Mouse (Mus musculus) Patski (cell line): Measurements from ENCODE around the gene Spata21. TPM values are rescaled to one million over a fixed set of nuclear protein-coding genes. Genes with fewer than 3 reads are reported as not detected.
"Not testable (repeated sequence)": the region's sequence is repeated elsewhere in the genome, so short reads cannot be mapped to it uniquely, and the experiment has no call there.

Experiments
- ATAC-seq: fragments of 100-300 bp; one replicate; pipeline ENCODE4 v1.8.0; 2021
- CTCF ChIA-PET: fragments of 350-600 bp; sonication (Branson Sonifier 250); formaldehyde crosslinking; loops from one replicate; lab custom pipeline; 2022; ENCODE audit warnings: inconsistent platforms; lab: Charles Lee
- POLR2A ChIA-PET: fragments of 350-600 bp; sonication (Branson Sonifier 250); formaldehyde crosslinking; loops from one replicate; lab custom pipeline; 2022; ENCODE audit warnings: antibody characterized with exemption, inconsistent platforms; lab: Charles Lee
- DNase-seq: peaks from one replicate; pipeline ENCODE4 v3.0.0-alpha.2; 2011; ENCODE audit warnings: low read depth, low spot score
- H3K27me3 ChIP-seq: fragments of 371-371 bp; one replicate; pipeline ENCODE4 v1.5.1; 2021
- CTCF ChIP-seq: fragments of 100-300 bp; IDR thresholded peaks from one replicate; pipeline ENCODE4 v1.5.1; 2021
- in situ Hi-C: fragments of 300-500 bp; cut with MboI; formaldehyde crosslinking; loops from 3 replicates; pipeline ENCODE4 v1.11.1; 2018; ENCODE audit warnings: low pct_unique_long_range_greater_than_20kb, mixed read lengths
- polyA plus RNA-seq: library from polyadenylated mRNA; unstranded; gene quantifications from one replicate; pipeline ENCODE4 v1.2.3, GENCODE M21; 2021

Spata21 gene
- polyA plus RNA-seq, 1 experiment from 2014 or later: not detected

DNA sequence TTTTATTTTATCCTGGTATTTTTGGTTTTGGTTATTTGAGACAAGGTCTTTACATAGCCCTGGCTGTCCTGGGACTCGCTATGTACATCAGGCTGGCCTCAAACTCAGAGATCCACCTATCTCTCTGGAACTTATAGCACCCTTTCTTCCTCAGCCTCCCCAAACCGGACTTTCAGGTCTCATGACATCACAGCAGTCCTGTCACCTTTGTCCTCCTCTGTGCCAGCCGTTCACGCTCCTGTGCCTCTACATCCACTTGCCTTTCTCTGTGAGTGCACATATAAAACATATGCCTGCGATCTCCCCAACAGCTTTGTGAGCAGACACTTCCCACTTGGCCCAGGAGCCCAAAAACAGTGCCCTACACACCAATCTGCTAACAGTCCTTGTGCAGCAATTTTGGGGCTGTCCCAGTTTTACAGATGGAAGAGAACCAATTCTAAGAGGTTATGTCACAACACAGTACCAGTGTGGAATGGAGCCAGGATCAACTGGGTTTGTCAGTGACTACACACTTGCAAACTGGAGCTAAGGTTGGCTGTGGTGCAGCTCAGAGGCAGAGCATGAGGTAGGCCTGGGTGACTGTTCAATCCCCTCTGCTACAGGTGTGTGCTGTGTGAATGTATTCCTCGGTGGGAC, 42.7 kb downstream of the Spata21 start:
- POLR2A ChIA-PET: no interaction called here
- DNase-seq: no peak
- TF ChIP-seq CTCF: no peak
- no peaks in the 10 kb centered on the region for H3K27me3 ChIP-seq
- no peak for ATAC-seq
- CTCF ChIA-PET: interaction anchor here (1.0 to 1.6 kb wide), 2 partner anchors 11 to 12 kb away, joined by 3 to 4 read pairs; no protein-coding TSS in a partner anchor
- in situ Hi-C loops: no loop called here

DNA sequence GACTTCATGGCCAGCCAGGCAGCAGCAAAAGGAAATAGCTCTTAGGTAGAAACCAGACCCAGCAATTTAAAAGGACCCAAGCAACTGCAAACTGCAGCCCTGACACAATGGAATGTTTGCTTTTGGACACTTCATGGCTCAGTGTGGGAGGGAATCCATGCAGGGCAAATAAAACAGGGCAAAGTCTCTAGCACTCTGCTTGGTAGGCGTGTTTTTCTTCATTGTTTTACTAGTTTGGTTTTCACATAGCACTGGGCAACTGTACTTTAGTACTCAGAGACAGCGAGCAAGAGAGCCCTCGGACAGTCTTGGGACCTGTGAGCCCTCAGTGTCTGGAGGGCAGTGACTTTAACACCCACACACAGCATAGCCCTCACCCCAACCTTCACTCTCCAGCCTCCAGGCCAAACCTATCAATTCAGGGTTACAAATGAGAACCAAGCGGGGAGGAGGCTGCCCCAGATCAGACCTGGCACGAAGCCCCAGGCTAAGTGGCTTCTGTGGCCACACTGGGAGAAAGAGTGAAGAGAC, 43.5 kb downstream of the Spata21 start:
- CTCF ChIA-PET: interaction anchor here (1.0 to 1.6 kb wide), 2 partner anchors 11 to 12 kb away, joined by 3 to 4 read pairs; no protein-coding TSS in a partner anchor
- POLR2A ChIA-PET: no interaction called here
- TF ChIP-seq CTCF: no peak
- H3K27me3 ChIP-seq: no peaks in the 10 kb centered on the region
- DNase-seq (no peak), ATAC-seq (no peak)
- in situ Hi-C loops: no loop called here

DNA sequence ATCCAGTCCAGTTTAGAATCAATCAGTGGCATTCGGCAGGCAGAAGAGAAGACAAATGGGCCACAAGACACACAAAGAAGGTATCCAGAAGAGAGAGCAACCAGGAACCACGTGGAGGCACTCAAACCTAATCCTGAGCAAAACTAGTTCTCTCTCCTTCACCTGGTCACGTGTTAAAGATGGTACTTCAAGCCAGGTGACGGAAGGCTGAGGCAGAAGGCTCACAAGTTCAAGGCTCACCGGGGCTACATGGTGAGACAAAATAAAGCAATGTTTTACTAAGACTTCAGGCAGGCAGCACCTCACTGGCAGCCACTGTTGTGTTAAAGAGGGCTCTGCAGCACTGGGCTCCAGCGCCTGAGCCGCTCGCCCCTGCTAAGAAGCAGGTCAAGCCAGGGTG, 44.1 kb downstream of the Spata21 start:
- ChIA-PET CTCF (no interaction called here), POLR2A (no interaction called here)
- TF ChIP-seq CTCF: no peak
- ATAC-seq (no peak), DNase-seq (no peak)
- in situ Hi-C loops: no loop called here
- H3K27me3 ChIP-seq: no peaks in the 10 kb centered on the region

DNA sequence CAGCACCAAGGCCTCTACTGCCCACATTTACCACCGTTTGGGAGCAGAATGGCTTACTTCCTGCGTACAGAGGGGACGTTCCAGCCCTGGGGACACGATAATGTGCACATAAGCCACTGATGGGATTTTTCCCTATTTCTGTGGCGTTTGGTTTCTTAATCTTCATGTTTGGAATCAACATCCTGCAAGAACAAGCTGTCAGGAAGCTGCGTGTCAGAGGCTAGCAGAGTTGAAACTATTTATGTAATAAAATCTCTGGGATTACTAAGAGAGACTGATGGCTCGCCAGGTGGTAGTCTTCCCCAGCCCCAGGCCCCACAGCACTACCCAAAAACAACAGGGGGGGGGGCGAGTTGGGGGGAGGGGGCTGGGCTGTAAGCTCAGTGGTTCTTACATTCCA, 45.1 kb downstream of the Spata21 start:
- CTCF ChIA-PET: no interaction called here
- no peak for TF ChIP-seq CTCF
- H3K27me3 ChIP-seq: no peaks in the 10 kb centered on the region
- POLR2A ChIA-PET: no interaction called here
- in situ Hi-C loops: no loop called here
- ATAC-seq: no peak
- no peak for DNase-seq

DNA sequence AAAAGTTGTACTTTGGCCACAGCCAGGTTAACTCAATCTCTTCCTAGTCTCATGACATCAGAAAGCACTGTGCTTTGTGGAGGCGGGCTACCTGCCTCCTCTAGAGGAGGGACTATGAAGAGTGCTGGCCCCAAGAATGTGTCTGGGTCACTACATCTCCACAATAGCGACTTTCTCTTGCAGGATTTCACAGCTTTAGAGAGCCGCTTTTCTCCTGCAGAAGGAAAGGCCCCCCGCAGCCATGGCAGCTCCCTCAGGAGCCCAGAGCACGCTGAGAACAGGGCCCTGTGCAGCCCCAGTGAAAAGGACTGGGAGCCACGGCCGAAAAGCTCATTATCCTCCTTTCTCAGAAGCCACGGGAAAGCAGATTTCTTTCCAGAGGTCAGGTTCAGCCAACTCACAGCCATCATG, 45.9 kb downstream of the Spata21 start:
- no peaks in the 10 kb centered on the region for H3K27me3 ChIP-seq
- POLR2A ChIA-PET: no interaction called here
- TF ChIP-seq CTCF: no peak
- CTCF ChIA-PET: interaction anchor here (1.1 kb wide), 1 partner anchor 13 kb away, joined by 3 read pairs; no protein-coding TSS in a partner anchor
- DNase-seq (no peak), ATAC-seq (no peak)
- in situ Hi-C loops: no loop called here

DNA sequence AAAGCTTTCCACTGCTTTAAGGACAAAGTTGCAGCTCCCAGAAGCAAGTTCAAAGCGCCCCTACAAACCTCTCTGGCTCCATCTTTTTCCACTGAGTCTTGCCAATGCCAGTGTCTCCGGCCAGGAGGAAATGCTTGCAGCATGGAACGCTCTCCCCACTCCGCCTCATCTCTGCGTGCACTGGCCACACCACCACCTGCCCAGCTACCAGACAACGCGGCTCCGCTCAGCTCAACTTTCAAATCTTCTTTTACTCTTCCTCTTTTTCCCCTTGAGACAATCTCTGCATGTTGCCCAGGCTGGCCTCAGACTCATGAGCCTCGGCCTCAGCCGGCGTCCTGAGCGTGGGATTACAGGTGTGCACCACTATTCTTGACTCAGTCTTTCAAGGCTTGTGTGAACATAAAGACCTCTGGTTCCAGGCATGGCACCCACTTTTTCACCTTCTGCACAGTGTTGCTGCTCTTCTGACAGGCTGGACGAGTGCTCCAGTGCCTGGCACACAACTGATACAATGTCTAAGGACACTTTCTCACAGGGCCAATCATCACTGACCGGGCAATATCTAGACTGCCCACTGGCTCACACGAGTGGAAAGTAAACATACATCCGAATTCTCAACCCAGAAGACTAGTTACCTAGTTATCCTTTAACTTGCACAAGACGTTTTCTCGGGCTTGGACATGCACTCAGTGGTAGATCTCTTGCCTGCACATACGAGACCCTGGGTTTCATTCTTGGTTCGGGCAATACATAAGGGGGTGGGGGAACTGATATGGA, 46.8 kb downstream of the Spata21 start:
- POLR2A ChIA-PET: no interaction called here
- CTCF ChIA-PET: interaction anchor here (1.1 kb wide), 1 partner anchor 12 kb away, joined by 3 read pairs; no protein-coding TSS in a partner anchor
- in situ Hi-C loops: no loop called here
- TF ChIP-seq CTCF: no peak
- ATAC-seq (no peak), DNase-seq (no peak)
- H3K27me3 ChIP-seq: no peaks in the 10 kb centered on the region

DNA sequence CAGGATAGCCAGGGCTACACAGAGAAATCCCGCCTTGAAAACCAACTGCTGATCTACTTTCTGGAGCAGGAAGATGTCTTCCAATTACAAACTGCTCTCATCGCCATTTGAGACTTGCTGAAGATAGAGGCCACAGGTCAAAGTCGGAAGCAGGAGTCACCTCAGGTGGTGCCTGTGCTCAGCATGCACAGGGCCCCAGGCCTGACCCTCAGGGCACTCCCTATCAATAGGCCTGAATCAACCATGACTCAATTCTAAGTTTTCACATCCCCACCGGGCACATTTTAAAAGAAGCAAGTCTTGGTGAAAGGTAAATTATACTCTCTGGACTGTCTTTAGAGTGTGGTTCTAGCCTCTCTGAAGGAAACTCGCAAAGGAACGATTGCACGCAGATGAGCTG, 48.0 kb downstream of the Spata21 start:
- in situ Hi-C loops: no loop called here
- TF ChIP-seq CTCF: no peak
- CTCF ChIA-PET: no interaction called here
- DNase-seq (no peak), ATAC-seq (no peak)
- no peaks in the 10 kb centered on the region for H3K27me3 ChIP-seq
- POLR2A ChIA-PET: no interaction called here

DNA sequence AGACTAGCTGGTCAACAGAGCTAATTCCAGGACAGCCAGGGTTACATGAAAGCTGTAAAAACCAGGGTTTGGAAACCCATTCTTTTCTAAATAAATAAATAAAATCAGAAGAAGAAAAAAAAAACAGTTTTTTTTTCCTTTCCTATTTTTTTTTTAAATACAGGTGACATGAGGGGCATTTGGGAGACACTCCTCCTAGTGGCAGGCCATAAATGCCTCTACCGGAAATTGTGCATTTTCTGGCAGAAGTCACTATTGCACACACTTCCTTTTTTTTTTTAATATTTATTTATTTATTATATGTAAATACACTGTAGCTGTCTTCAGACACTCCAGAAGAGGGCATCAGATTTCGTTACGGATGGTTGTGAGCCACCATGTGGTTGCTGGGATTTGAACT, 49.6 kb downstream of the Spata21 start:
- CTCF ChIA-PET, DNase-seq, POLR2A ChIA-PET, ATAC-seq, H3K27me3 ChIP-seq, in situ Hi-C loops: not testable (repeated sequence)

DNA sequence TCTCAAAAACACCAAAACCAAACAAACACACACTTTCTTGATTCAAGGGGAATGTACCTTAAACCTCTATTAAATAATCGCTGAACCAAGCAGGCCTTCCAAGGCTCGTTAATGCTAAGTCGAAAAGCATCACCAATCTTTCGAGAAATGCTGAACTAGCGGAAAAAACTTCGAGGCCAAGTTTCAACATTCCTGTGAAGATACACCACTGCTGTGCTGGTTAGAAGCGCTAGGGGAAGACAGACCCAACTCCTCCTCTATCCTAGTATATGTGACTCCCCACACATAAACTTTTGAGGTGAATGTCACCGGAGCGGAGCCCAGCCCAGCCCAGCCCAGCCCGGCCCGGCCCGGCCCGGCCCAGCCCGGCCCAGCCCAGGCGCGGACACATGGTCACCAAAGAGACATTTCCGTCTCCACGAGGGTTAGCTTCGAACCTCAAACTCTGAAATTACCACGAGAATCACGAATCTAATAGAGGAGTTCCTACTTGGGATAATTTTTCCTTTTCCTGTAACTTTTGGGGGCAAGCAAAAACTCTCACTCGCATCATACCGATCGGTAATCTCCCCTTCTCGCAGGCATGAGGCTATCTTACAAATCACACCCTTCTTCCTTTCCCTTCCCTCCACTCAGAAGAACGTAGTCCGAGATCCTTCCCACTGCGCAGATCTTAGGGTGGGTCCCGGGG, 50.4 kb downstream of the Spata21 start:
- in situ Hi-C loops: no loop called here
- DNase-seq (no peak), ATAC-seq (peak; percentile 15)
- H3K27me3 ChIP-seq: no peaks in the 10 kb centered on the region
- ChIA-PET POLR2A (interaction anchor here (0.6 kb wide), 1 partner anchor 187 kb away, joined by 3 read pairs; no protein-coding TSS in a partner anchor), CTCF (no interaction called here)
- TF ChIP-seq CTCF: no peak

DNA sequence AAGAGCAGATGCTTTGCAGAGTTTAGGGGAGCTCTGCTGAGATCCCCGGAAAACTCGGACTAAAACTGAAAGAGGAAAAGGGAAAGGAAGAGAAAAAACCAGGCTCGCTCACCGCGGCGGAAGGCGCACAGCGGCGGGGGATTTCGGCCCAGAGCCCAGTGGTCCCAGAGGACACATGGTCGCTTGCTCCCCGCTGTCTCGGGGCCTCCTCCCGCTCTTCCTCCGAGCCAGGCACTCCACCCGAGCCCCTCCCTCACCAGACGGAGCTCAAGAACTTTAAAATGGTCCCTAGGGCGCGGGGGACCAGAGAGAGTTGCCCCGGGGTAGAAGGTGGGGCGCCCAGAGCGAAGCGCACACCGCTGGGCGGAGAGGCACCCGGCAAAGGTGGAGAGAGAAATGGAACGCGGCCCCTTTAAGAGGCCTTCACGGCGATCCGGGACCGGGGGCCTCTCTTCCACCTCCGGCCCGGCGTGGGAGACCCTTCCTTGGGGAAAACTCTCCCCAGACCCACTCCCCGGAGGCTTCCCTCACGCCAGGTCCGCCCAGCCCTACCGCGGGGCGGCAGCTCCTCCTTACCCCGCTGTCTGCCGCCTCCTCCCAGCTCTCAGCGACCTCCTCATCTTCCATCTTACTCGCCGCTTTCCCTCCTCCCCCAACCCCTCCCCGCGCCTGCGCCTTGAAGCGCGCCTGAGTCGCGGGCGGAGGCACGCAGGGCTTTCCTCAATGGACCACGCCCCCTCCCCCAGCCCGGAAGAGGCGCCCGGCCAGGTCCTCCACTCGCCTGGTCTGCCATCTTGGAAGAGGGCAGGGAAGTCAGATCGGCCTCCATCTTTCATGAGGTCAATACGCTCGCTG, 51.2 kb downstream of the Spata21 start, which contains the start of gene Szrd1:
Gene Szrd1 (minus strand): TSS at position 660 of the 855 bp plus-strand sequence.
- peak; percentile 73 for DNase-seq
- no peak for TF ChIP-seq CTCF
- no peaks in the 10 kb centered on the region for H3K27me3 ChIP-seq
- CTCF ChIA-PET: no interaction called here
- in situ Hi-C loops: no loop called here
- peak; percentile 77 for ATAC-seq
- POLR2A ChIA-PET: interaction anchor here (0.6 kb wide), 1 partner anchor 187 kb away, joined by 3 read pairs; no protein-coding TSS in a partner anchor

DNA sequence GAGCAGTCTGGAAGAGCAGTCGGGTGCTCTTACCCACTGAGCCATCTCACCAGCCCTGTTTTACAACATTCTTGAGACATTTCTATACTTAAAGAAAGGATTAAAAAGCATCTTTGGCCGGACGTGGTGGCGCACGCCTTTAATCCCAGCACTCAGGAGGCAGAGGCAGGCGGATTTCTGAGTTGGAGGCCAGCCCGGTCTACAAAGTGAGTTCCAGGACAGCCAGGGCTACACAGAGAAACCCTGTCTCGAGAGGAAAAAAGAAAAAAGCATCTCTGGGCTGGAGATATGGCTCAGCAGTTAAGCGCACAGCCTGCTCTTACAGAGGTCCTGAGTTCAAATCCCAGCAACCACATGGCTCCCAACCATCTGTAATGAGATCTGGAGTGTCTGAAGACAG, 52.2 kb downstream of the Spata21 start:
- H3K27me3 ChIP-seq, POLR2A ChIA-PET, DNase-seq, ATAC-seq, CTCF ChIA-PET: not testable (repeated sequence)
- in situ Hi-C loops: loop anchor here (10.0 kb wide), 1 partner anchor 224 kb away; the partner anchor contains the start of gene Fam131c
